Mouse (Mus musculus) hindbrain, postnatal 0 days (tissue): ENCODE results near the gene Mus81. TPM values are rescaled to one million over a fixed set of nuclear protein-coding genes. Genes with fewer than 3 reads are reported as not detected.

Experiments
- ATAC-seq: fragments of 200-750 bp; cut with Nextera tagmentation; 2 replicates; pipeline ENCODE4 v1.8.0; 2017; ENCODE audit warnings: mild to moderate bottlenecking, moderate TSS enrichment, moderate library complexity
- DNase-seq: peaks from one replicate; pipeline ENCODE4 v3.0.0-alpha.2; 2015; ENCODE audit warnings: low spot score
- H3K27ac ChIP-seq: fragments of 300-500 bp; sonication (generic); 2 replicates; pipeline ENCODE4 v1.5.1; 2014; ENCODE audit warnings: mild to moderate bottlenecking
- H3K27me3 ChIP-seq: fragments of 300-500 bp; sonication (generic); 2 replicates; pipeline ENCODE4 v1.6.1; 2014; ENCODE audit warnings: low read length, mixed read lengths; ENCODE audit not compliant: insufficient read depth
- H3K36me3 ChIP-seq: fragments of 300-500 bp; sonication (generic); 2 replicates; pipeline ENCODE4 v1.6.1; 2014; ENCODE audit warnings: low read length, mixed read lengths; ENCODE audit not compliant: insufficient read depth
- H3K4me1 ChIP-seq: fragments of 300-500 bp; sonication (generic); 2 replicates; pipeline ENCODE4 v1.6.1; 2014; ENCODE audit warnings: antibody characterized with exemption, low read length, mixed read lengths; ENCODE audit not compliant: insufficient read depth
- H3K4me2 ChIP-seq: fragments of 300-500 bp; sonication (generic); 2 replicates; pipeline ENCODE4 v1.6.1; 2014; ENCODE audit warnings: low read depth, mild to moderate bottlenecking, low read length, moderate library complexity, mixed read lengths
- H3K4me3 ChIP-seq: fragments of 300-500 bp; sonication (generic); 2 replicates; pipeline ENCODE4 v1.5.1; 2014; ENCODE audit warnings: low read length
- H3K9ac ChIP-seq: fragments of 300-500 bp; sonication (generic); replicated peaks from 2 replicates; pipeline ENCODE4 v1.6.1; 2014; ENCODE audit warnings: mild to moderate bottlenecking, low read length, moderate library complexity, mixed read lengths
- H3K9me3 ChIP-seq: fragments of 300-500 bp; sonication (generic); 2 replicates; pipeline ENCODE4 v1.6.1; 2016; ENCODE audit warnings: low read length, mixed read lengths
- CTCF ChIP-seq: IDR thresholded peaks from 2 replicates; pipeline ENCODE4 v1.5.1; 2016; ENCODE audit warnings: antibody characterized with exemption, control low read depth, low read depth
- WGBS: fragments of 180-500 bp; shearing (Covaris S2); extraction: QIAGEN DNeasy Blood & Tissue Kit; methylation state at CpG from one replicate; pipeline ENCODE4 v1.1.7; 2014; 5-methylcytosine and 5-hydroxymethylcytosine counted together
- polyA plus RNA-seq: library from polyadenylated mRNA; unstranded; fragments of >200 nt; fragmentation: Nextera tagmentation; extraction: Ambion mirVana; gene quantifications from 2 replicates; pipeline ENCODE4 v1.2.1, GENCODE M21; 2015
- total RNA-seq: library from RNA; depleted of rRNA; stranded (reverse); fragments of >200 nt; gene quantifications from 2 replicates; pipeline ENCODE4 v1.2.3, GENCODE M21; 2014; rRNA removed

Gene Mus81
- total RNA-seq (56.8 and 58.8 TPM in 2 replicates), polyA plus RNA-seq (27.4 and 27.7 TPM in 2 replicates)

- Histone ChIP-seq H3K9me3 (no peaks in the 10 kb centered on the region), H3K36me3 (peaks cover 27% of the 10 kb centered on the region), H3K4me1 (peaks cover 8% of the 10 kb centered on the region), H3K4me3 (peak within 1 kb of the TSS; percentile 50), H3K27me3 (no peaks in the 10 kb centered on the region), H3K9ac (peak within 1 kb of the TSS; percentile 53), H3K4me2 (peak within 1 kb of the TSS; percentile 70), H3K27ac (peak within 1 kb of the TSS; percentile 99)
- peak; percentile 74 for ATAC-seq
- 1% methylated on average over 39 of the region's 39 CpGs for WGBS
- TF ChIP-seq CTCF, result peak; percentile 90
- DNase-seq, result peak; percentile 96
Measured at GRCm38 (mm10) chr19:5487768-5488550, at the start of gene Mus81. Mus81 (minus strand) TSS chr19:5488402.

DNA sequence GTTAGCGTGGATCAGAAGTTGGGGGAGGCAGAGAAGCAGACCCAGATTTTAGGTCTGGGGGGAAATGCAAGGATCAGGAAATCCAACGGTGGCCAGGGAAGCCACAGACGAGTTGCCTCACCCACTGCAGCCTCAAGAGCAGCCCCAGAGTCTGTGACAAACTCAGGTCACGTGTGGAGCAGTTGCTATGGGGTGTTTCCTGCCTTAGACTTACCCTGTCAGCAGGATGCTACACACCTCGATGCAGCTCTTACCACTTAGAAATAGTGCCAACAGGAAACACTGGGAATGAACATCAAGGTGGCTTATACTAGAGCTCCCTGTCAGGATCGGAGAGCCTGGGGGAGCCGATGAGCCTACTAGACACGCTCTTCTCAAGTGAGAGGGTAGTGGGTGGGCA lies 44.3 kb upstream of the Mus81 start:
- DNase-seq (no peak), ATAC-seq (no peak)
- no peaks in the 10 kb centered on the region for H3K4me1 ChIP-seq
- no peaks in the 10 kb centered on the region for H3K27me3 ChIP-seq
- H3K27ac ChIP-seq, result no peak overlapping the region
- H3K9me3 ChIP-seq, result no peaks in the 10 kb centered on the region
- no peak for TF ChIP-seq CTCF
- H3K4me3 ChIP-seq, result no peak overlapping the region
- no peaks in the 10 kb centered on the region for H3K36me3 ChIP-seq
- no peak overlapping the region for H3K9ac ChIP-seq
- WGBS, result 74% methylated on average over 8 of the region's 8 CpGs
- no peak overlapping the region for H3K4me2 ChIP-seq

DNA sequence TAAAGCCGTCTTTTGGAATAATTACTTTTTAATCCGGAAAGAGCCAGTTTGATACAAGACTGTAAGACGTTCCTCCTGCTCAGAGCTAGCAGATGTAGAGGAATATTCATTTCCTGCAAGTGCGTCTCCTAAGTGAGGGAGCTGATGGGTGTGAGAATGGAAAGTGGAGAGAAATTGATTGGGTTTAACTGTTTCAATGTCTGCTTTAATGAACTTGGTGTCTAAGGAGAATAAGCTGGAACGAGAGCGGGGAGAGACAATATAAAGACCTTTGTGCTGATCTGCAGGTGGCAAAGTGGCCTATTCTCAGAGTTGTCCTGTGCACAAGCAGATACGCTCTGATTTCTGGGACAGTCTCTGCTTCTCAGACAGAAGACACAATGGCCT lies 41.9 kb upstream of the Mus81 start:
- H3K9me3 ChIP-seq, result no peaks in the 10 kb centered on the region
- no peak for TF ChIP-seq CTCF
- no peak overlapping the region for H3K27ac ChIP-seq
- H3K36me3 ChIP-seq, result no peaks in the 10 kb centered on the region
- peak overlapping the region; percentile 50; the same call in 1 of the 2 replicates for H3K4me2 ChIP-seq
- H3K4me1 ChIP-seq, result no peaks in the 10 kb centered on the region
- H3K27me3 ChIP-seq, result no peaks in the 10 kb centered on the region
- WGBS, result 14% methylated on average over 7 of the region's 7 CpGs
- no peak for DNase-seq
- H3K4me3 ChIP-seq, result no peak overlapping the region
- ATAC-seq, result no peak
- H3K9ac ChIP-seq, result no peak overlapping the region

- peak; percentile 94 for DNase-seq
- Histone ChIP-seq H3K27me3 (no peaks in the 10 kb centered on the region), H3K4me1 (no peaks in the 10 kb centered on the region), H3K9me3 (no peaks in the 10 kb centered on the region), H3K36me3 (no peaks in the 10 kb centered on the region), H3K4me2 (peak overlapping the region; percentile 50), H3K27ac (no peak overlapping the region; the same call in 1 of the 2 replicates), H3K9ac (no peak overlapping the region), H3K4me3 (0 out of 2 replicates have a peak overlapping the region, but pooled peaks have one; percentile 11)
- ATAC-seq, result peak; percentile 96
- 7% methylated on average over 20 of the region's 20 CpGs for WGBS
- peak; percentile 98 for TF ChIP-seq CTCF
Measured at GRCm38 (mm10) chr19:5529325-5530137, 41.3 kb upstream of the Mus81 start.

DNA sequence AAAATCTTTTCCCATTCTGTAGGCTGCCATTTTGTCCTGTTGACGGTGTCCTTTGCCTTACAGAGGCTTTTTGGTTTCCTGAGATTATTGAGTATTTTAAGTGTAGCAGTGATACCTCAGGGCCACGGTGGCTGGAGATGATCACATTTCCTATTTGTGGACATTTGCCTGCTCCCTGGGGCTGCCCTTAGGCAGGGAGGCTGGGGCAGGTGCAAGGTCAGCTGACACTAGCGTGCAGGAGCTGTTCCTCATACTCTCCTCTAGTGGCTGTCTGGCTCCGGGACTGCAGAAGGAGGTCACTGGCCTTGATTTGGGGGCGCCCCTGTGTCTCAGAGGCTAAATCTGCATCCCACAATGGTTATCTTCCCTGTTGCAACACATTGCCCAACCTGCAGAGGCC lies 37.0 kb upstream of the Mus81 start:
- Histone ChIP-seq H3K27me3 (no peaks in the 10 kb centered on the region), H3K9me3 (no peaks in the 10 kb centered on the region), H3K4me2 (no peak overlapping the region), H3K4me1 (no peaks in the 10 kb centered on the region), H3K4me3 (no peak overlapping the region), H3K36me3 (no peaks in the 10 kb centered on the region), H3K9ac (no peak overlapping the region), H3K27ac (no peak overlapping the region)
- no peak for TF ChIP-seq CTCF
- ATAC-seq, result no peak
- 75% methylated on average over 5 of the region's 5 CpGs for WGBS
- no peak for DNase-seq

- ATAC-seq, result no peak
- Histone ChIP-seq H3K36me3 (no peaks in the 10 kb centered on the region), H3K27me3 (no peaks in the 10 kb centered on the region), H3K9me3 (no peaks in the 10 kb centered on the region), H3K4me3 (no peak overlapping the region), H3K27ac (no peak overlapping the region), H3K9ac (no peak overlapping the region), H3K4me1 (no peaks in the 10 kb centered on the region), H3K4me2 (no peak overlapping the region)
- 91% methylated on average over 3 of the region's 3 CpGs for WGBS
- no peak for TF ChIP-seq CTCF
- no peak for DNase-seq
Measured at GRCm38 (mm10) chr19:5518721-5519120, 30.5 kb upstream of the Mus81 start.
